Mouse (Mus musculus): ENCODE results near the gene Alcam.

DNA sequence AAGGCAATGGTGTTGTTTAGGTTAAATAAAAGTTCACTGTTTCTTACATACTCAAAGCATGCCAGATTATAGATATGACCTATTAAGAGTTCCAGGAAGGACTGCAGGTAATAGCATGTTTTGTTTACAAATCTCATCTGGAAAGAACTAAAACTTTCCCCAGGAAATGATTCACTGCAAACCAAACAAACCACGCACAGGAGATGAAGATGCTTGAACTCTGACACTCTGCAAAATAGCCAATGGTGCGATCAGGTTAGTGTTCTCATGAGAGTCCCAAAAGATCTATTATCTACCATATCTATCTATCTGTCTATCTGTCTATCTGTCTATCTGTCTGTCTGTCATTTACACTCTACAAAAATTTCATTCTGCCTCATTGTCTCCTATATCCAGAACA is 124.5 kb downstream of the Alcam start:
- TF ChIP-seq CTCF (IDR thresholded peaks at IDR 0.05; ENCODE audit: low read depth, low read length) = no peak
- TF ChIP-seq POLR2A (IDR thresholded peaks at IDR 0.05; ENCODE audit: extremely low read depth, insufficient read depth, low read length) = no peak

All from liver, adult 2 months (tissue).